Mouse (Mus musculus) kidney, postnatal 10 days (tissue): ENCODE results near the gene Ptprj.
A peak's percentile ranks its signal among the peaks of the same experiment; 100 is the strongest.

Source experiments
- DNase-seq: peaks from one replicate; pipeline ENCODE4 v3.0.0; 2021; ENCODE audit warnings: mixed read lengths

Ptprj gene

DNA sequence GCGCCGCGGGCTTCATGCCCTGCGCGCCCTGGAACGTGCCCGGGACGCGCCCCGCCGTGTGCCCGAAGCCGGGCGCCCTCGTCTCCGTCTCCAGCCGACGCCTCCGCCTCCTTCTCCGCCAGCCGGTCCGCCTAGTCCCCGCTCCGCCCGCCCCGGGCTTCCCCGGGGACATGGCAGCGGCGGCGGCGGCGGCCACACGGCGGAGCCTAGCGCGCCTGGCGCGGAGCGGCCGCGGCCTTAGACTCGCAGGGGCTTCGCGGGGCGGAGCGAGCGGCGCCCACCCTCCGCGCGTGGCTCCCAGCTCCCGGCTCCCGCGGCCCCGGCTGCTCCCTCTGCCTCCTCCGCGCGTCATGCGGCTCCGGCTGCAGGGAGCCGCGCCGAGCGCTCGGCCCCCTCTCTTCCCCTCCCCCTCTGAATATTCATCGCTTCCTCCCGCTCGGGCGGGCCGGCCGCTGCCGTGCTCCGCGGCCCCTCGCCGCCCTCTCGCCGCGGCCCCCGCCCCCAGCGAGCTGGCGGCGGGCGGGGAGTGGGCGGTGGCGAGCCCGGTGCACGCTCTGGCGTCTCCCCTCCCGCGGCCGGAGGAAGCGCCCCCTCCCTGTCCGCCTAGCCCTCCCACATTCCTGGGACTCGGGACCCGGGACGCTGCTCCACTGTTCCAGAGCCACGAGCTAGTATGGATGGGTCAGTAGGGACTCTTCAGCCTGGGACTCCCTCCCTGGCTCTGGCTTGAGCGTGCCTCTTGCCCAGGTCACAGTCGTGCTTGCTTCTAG lies at the start of gene Ptprj:
Gene Ptprj (minus strand): TSS at position 412 of the 770 bp plus-strand sequence.
- DNase-seq, result peak; percentile 88

DNA sequence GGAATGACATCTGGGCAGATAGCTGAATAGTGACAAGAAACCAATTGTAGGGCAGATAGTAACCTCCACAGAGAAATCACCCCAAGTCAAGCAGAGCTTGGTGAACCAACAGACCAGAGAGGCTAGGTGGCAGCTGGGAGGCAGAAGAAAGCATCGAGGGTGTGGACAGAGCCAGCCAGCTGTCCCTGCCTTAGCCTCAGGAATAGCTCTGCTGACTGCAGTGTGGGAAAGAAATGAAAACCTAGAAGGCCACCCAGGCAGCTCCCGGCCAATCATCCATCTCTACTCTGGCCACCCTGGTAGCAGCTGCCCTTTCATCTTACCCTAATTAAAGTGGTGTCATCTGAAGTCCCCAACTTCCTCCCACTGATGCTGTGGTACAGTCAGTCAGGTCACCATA lies 49.1 kb upstream of the Ptprj start:
- DNase-seq, result no peak

DNA sequence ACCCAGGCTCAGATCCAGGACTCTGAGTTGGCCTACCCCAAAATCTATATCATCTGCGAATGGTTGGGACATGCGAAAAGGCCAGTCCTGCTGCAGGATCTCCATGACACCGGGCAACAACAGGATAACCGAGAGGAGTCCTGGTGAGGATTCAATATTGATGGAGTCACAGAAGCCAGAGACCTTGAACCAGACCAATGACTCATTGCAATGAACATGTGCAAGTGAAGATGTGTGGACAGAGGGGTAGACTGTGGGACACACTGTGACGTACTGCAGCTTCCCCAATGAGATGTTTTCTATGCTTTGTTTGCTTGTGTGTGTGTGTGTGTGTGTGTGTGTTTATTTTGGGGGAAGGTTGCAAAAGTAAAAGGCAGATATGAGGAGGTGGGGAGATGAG lies 47.8 kb upstream of the Ptprj start:
- DNase-seq, result no peak

DNA sequence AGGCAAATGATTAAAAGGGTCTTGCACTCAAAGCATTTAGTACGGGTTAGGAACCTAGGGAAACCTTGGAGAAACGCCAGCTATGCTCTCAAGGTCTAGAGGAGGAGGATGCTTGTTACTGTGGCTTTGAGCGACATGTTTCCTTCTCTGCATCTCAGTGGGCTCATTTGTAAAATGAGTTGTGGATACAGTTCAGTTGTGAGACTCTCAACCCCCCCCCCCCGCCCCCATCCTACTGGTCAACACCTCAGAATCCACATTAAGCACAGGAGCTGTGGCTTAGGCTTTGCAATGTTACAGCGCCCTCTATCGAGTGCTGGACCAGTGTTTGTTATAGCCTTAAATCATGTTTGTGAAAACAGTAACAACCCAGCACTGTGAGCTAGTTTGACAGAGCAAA lies 44.5 kb upstream of the Ptprj start:
- peak; percentile 83 for DNase-seq

DNA sequence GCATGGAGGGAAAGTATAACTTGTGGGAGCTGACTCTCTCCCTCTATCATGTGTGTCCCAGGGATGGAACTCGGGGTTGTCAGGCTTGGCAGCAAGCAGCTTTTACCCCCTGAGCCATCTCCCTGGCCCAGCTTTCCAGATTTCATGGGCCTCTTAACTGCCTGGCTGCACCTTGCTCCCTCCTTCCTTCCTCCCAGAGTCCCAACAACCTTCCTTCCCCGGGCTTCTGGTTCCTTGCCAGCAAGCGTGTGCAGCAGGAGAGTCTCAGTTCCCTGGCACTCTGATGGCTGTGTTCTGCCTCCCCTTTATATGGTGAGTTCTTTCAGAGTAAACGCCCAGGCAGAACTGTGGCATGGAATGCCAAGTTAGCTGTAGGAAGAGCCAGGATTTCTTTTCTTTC lies 43.9 kb upstream of the Ptprj start:
- peak; percentile 78 for DNase-seq

DNA sequence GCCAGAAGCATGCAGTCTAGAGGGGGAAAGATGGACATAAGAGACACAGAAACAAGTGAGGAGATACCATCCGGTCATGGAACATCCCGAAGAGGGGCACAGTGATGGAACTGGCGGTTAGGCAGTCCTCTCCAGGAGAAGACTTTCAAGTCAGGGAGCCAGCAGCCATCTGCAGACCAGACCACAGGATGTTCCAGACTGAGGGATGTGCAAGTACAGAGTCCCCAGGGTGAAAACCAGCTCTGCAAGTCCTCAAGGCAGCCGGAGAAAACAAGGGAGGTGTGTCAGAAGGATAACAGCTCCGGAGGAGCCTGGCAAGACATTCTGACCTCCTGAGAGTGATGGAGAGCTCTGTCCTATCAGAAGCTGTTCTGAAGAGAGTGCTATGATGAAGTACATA lies 40.4 kb upstream of the Ptprj start:
- no peak for DNase-seq

DNA sequence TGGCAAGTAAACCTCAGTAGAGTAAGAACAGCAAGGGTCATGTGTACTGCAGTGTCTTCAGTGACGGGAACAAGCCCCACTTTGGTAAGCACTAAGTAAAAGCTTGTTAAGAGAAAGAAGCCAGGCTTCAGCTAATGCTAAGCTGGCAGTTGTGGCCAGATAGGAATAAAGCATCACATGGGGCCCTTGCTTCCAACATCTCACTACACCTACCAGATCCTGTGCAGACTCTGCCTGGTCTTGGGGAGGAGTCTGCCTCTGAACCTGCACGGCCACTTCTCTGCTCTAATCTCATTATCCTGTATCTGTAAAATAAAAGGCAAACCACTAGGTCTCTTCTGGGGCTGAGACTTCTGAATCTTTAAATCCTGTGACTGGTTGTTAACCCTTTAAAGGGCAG lies 39.2 kb upstream of the Ptprj start:
- DNase-seq, result no peak

DNA sequence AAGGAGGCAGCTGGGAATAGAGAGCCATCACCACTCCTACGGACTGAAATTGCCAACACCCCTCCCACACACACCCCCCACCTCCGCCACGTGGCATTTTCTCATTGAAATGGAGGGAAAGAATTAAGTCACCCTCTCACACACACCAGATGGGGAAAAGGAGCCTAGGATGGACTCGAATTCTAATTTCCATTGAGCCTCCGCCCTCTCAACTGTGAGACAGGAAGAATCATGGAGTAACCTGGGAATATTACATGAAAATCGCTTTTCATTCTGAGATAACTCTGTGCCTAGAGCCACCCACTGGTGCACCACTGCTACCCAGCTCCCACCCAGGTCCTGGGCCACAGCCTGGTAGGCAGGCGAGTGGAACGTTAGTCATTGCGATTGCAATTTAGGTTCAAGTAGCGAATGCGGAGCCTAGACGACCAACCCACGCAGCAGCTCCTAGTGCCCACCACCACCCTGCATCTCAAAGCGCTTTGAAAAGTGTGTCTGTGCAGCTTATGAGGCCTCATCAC lies 34.3 kb upstream of the Ptprj start:
- no peak for DNase-seq

DNA sequence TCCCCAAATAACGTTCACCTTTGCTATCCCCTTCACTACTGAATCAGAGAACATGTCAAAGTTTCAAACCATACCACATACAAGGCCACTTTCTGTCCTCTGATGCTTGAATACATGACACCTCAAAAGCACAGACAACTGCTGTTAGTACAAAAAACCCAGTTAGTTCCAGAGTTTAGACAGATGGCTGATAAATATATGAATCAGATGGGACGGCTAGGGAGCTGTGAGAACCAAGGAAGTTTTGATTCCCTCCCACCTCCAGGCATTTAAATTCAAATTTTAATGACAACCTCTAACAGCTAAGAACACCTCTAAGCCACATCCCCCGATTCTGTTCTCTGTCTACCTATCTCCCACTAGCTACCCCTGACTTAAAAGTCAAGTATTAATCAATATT lies 33.1 kb upstream of the Ptprj start:
- no peak for DNase-seq

DNA sequence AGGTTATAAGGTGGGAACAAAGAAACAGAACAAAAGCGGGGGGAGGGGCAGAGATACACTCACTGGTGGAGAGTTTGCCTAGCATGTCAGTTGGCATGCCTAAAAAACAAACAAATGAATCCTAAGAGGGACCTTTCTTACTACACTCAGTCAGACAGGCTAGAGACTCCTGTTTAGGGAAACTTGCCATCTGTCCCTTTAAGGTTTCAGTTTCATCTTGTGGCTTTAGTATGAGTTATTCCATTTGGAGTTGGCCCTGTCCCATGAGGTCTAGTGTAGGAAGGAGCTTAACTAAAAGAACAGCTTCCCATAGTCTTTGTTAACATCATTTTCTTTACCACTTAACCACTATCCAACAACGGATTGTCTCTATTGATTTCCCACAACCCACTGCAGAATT lies 32.6 kb upstream of the Ptprj start:
- DNase-seq, result no peak

DNA sequence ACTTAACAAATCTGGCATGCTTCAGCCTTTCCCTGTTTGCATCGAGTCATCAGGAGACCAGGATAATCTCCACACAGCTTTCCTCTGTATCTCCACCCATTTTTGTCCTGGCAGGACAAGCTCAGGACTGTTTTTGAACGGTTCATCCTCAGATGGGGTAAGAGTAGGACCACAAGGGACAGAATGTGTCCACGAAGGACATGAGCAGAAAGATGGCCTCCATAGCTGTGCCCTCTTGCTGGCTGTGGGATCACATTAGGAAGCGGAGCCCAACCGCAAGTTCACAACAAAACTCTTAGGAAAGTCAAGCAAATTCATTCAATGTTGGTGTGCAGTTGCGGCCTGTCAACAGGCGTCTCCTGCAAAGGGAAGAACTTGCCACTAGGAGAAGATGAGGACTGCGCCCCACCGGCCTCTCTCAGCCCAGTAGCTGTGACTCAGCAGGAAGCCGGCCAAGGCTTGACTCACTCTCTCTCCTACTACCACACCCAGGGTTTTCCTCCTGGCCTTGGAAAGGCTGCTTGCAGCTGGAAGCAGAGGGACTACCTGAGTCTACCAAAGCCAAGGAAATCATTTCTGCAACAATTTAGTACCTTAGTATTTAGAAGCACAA lies 31.6 kb upstream of the Ptprj start:
- DNase-seq, result peak; percentile 36

DNA sequence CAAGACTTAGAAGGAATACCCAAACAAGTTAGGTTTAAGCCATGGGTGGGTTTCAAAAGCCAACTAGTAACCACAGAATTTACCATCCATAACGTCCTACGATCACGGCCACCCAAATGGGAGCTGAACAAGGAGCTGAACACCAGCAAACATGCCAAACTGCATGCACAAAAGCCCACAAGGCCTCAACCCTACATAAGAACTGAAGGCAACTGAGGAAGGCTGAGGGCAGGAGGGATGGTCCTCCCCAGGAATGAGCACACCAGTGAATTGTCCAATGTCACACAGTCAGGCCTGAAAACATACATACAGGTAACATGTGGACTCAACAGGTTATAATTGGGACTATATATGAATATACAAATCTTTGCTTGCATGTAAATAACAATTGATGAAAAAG lies 20.6 kb upstream of the Ptprj start:
- no peak for DNase-seq

DNA sequence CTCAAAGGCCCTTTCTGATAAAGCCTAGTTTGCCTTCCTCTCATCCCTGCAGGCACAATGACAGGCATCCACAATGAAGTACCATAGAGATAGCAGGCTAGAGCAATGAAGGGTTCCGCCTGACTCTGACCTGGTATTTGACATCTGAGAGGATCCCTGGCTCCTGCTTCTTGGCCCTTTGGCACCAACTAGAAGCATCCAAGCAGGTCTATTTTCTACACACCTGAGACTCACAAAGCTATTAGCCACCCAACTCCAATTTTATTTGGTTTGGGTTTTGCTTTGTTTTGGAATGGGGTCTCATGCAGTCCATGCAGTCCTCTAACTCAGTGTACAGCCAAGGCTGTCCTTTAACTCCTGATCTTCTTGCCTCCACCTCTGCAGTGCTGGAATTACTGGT lies 7.7 kb upstream of the Ptprj start:
- no peak for DNase-seq

DNA sequence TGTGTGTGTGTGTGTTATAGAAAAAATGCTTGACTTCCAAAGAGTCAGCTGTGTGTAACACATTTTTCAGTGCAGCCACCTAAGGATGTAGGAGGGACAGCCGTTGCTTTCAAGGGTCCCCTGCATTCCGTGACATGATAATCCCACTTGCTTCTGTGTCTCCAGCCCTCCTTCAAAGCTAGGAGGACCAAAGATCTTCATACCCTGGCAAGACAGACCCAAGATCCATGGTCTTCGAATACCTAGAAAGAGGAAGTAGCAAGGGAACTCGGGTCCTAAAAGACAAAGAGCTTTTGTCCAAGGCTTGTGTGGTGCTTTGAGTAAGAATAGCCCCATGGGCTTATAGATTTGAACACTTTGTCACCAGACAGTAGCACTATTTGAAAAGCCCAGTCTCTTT lies 4.1 kb upstream of the Ptprj start:
- no peak for DNase-seq

DNA sequence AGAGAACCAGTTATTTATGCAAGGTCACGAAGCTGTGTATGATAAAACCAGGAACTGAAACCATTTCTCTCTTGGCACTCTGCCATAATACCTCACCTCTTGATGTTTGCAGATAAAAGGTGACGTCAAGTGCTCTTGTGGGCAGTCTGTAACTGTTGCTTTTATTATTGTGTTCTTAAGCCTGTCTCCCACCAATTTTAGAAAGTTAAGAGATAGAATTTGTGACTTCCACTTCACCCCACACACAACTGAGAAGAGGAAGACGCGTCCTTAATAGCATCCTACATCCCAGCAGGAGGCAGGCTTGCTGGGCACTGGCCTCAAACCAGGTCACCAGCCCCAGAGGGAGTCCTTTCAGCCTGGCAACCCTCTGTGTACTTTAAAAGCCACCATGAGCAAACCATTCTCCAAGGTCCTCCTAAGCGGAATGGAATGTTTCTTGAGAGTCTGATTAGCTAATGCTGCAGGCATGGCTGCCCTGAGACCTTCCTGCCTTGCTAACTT lies 3.2 kb upstream of the Ptprj start:
- DNase-seq, result no peak

DNA sequence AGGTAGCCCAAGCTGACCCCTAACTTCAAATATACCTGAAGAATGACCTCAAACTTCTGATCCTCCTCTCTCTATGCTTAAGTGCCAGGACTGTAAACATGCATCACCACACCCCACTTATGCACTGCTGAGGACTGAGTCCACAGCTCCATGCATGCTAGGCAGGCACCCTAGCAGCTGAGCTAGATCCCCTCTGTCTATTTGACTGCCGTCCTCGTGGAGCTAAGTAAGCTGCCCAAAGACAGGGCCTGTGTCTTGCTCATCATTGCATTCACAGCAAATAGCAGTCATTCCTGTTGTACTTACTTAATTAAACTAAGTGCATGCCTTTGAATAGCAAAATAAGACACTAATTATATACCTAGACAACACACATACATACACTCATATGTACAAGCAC lies 2.4 kb upstream of the Ptprj start:
- DNase-seq, result no peak

DNA sequence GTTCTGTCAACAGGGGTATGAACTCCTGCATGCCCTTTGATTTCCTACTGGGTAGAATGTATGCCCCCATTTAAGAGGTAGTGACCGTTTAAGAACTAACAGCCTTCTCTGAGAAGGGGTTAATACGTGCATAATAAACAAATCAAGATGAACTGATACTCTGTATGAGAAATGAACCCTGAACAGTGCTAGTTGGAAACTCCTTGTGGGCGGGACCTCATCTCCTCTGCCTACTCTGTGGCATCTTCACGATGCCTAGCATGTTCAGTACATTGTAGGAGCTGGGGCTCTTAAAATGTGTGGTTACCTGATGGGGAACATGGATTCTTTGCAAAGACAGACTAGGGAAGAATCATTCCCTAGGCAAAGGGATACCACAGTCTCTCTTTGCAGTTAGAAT lies 1.9 kb upstream of the Ptprj start:
- DNase-seq, result no peak

DNA sequence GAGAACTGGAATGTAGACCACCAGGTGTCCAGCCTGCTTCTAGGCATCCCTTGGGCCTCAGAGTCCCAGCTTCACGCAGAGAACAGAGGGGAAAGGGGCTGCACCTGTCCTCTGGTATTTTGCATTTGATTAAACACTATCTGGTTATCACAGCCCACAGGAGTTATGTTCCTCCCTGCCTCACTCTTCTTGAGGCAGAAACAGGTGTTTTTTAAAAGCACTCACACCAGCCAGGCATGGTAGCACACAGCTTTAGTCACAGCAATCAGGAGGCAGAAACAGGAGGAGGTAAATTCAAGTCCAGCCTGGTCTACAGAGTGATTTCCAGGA lies 1.3 kb upstream of the Ptprj start:
- no peak for DNase-seq

DNA sequence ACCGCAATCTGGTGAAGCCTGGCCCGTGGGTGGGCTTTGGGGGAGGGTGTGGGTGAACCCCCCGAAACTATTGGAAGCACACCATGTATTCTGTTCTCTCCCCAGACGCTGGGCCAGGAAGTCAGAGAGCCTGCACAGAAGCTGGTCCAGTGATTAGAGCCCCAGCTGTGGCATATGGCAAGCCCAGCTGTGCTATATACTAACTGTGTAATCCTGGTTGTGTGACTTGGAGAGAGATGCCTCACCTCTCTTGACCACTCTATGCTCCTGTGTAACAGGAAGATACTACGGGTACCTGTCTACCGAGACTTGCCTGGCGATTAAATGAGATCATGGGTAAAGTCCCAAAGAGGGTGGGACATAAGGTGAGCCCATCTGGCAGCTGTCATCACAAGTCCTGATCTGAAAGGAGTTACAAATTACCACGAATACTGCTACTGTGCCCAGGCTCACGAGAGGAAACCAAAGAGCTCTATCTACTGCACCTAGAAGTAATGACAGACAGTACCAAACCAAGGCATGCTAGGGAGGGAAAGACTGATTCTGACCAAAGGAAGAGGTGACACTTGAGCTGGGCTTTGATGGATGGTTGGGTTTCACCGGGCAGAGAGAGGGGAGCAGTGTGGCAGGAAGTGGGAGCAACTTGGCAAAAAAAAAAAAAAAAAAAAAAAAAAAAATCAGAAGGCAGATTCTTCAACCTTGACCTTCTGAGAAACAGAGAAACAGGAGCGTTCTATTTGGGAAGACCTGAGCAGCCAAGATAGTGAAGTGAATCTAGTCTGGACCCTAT lies 754 bp upstream of the Ptprj start:
- no peak for DNase-seq

DNA sequence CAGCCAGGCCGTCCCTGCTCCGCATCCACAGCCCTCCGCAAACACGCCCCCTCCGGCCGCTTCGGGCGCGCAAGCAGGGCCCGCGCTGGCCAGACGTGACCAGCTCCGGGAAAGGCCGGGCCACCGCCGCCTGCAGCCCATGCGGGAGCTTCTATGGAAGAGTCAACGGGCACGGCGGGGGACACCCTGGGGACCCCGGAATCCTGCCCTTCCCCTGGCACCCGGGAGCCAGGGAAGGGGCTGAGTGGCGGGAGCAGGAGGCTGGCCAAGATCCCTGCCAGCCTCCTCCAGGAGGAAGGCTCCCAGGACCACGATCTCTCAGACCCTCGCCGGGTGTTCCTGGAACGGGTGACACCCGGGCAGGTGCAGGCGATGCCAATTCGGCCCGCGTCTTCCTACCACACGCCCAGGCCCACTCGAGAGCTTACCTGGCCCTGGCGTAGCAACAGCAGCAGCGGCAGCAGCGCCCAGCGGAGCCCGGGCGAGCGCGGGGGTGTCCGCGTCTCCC lies 665 bp downstream of the Ptprj start:
- peak; percentile 81 for DNase-seq

DNA sequence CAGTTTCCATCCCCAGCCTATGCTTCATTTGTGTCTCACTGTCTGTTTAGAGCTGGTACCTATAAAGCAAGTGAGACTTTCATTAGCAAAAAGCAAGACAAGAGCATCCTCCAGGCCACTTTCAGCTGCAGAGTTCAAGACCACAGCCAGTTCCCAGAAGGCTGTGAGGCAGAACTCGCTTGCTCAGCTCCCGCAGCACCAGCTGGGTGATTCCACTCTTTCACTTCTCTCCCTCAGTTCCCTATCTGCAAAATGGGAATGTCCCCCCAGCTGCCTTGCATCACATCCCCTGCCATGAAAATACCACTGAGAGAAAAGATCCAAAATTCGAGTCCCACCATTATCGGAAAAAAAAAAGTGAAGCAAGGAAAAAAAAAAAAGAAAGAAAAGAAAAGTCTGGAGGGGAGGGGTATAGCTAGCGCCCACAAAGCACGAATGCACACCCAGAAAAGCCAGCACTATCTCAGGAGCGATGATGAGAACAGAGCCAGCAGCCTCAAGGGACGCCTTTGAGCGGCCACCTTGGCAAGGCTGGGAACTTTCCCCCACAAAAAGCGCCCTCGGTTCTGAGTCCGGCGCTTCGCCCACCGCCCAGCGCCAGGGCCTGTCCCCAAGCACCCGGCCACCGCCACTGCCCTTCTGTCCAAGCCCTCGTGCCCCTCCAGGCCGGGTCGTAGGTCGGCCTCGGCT lies 1.3 kb downstream of the Ptprj start:
- DNase-seq, result peak; percentile 38

DNA sequence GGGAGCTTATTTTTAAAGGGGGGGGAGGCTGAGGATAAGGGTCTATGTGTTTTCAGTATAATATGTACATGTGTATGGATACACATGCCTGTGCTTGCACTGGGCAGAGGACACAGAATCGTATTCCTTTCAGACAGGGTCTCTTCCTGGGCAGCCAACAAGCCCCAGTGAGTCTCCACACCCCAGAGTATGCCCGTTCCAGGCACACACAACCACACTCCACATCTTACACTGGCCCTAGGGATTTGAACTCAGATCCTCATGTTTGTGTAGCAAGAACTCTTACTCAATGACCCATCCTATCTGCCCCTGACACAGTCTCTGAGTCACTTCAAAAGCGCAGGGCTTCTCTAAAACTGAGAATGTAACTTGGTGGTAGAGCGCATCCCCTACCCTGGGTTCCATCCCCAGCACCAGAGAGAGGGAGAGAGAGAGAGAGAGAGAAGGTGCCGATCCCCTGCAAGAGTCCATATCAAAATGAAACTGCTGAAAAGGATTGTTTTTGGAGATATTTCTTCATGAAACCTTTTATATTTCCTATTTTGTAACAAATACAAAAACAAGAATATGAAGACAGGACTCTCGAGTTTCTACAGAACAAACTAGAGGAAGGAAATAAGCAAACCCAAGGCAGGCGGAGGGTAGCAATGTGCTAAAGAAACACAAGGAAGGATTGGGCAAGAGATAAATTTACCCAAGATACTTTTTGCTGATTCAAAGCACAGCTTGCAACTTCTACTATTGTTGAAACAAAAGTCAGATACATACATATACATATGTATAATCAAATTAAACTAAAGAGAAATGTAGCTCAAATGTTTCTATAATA lies 2.8 kb downstream of the Ptprj start:
- no peak for DNase-seq
